Mouse (Mus musculus): ENCODE measurements at regions not wholly inside any gene's neighbourhood (a gene's known extent, or its start where the extent isn't known, plus 50 kb on each side); places are given as distances from the start of the nearest gene placed in this dataset.

- no peak for DNase-seq
Observed at GRCm38 (mm10) chr5:80326986-80327385, 693.0 kb upstream of the Adgrl3 start.

GRCm38 (mm10) chr5:80345155-80345554 lies 674.8 kb upstream of the Adgrl3 start:
- DNase-seq: no peak

GRCm38 (mm10) chr5:80358271-80358670 lies 661.7 kb upstream of the Adgrl3 start:
- no peak for DNase-seq

GRCm38 (mm10) chr5:80393656-80394055 lies 626.3 kb upstream of the Adgrl3 start:
- peak; percentile 17 for DNase-seq

- no peak for DNase-seq
Observed at GRCm38 (mm10) chr5:80402666-80403065, 617.3 kb upstream of the Adgrl3 start.

GRCm38 (mm10) chr5:80416116-80416515 lies 603.8 kb upstream of the Adgrl3 start:
- no peak for DNase-seq
